Mouse (Mus musculus) forebrain, embryonic 14.5 days (tissue): ENCODE measurements around the gene Ptprd. TPM values are rescaled to one million over a fixed set of nuclear protein-coding genes. Genes with fewer than 3 reads are reported as not detected.

Experiments
- ATAC-seq: fragments of 200-750 bp; cut with Nextera tagmentation; 2 replicates; pipeline ENCODE4 v1.8.0; 2017; ENCODE audit warnings: mild to moderate bottlenecking, moderate library complexity
- DNase-seq: peaks from one replicate; pipeline ENCODE4 v3.0.0-alpha.2; 2015; ENCODE audit warnings: low spot score
- H3K27ac ChIP-seq: fragments of 300-500 bp; sonication (generic); 2 replicates; pipeline ENCODE4 v1.5.1; 2014; ENCODE audit warnings: low read depth, mild to moderate bottlenecking, control low read depth, low read length, moderate library complexity
- H3K27me3 ChIP-seq: fragments of 300-500 bp; sonication (generic); replicated peaks from 2 replicates; pipeline ENCODE4 v1.6.1; 2014; ENCODE audit warnings: low read length, control low read depth, mixed read lengths; ENCODE audit not compliant: control insufficient read depth, insufficient read depth
- H3K36me3 ChIP-seq: fragments of 300-500 bp; sonication (generic); 2 replicates; pipeline ENCODE4 v1.6.1; 2014; ENCODE audit warnings: low read length, control low read depth; ENCODE audit not compliant: control insufficient read depth, insufficient read depth
- H3K4me1 ChIP-seq: fragments of 300-500 bp; sonication (generic); 2 replicates; pipeline ENCODE4 v1.6.1; 2014; ENCODE audit warnings: antibody characterized with exemption, low read length, control low read depth; ENCODE audit not compliant: control insufficient read depth, insufficient read depth
- H3K4me2 ChIP-seq: fragments of 300-500 bp; sonication (generic); 2 replicates; pipeline ENCODE4 v1.6.1; 2014; ENCODE audit warnings: mild to moderate bottlenecking, control low read depth, low read length
- H3K4me3 ChIP-seq: fragments of 300-500 bp; sonication (generic); 2 replicates; pipeline ENCODE4 v1.5.1; 2014; ENCODE audit warnings: low read depth, low read length, control low read depth
- H3K9ac ChIP-seq: fragments of 300-500 bp; sonication (generic); 2 replicates; pipeline ENCODE4 v1.6.1; 2014; ENCODE audit warnings: mild to moderate bottlenecking, low read length, control low read depth, moderate library complexity
- H3K9me3 ChIP-seq: fragments of 300-500 bp; sonication (generic); replicated peaks from 2 replicates; pipeline ENCODE4 v1.6.1; 2016; ENCODE audit warnings: low read length, control low read depth, mixed read lengths; ENCODE audit not compliant: control insufficient read depth
- WGBS: fragments of 180-500 bp; shearing (Covaris S2); extraction: QIAGEN DNeasy Blood & Tissue Kit; methylation state at CpG from one replicate; pipeline ENCODE4 v1.1.7; 2014; 5-methylcytosine and 5-hydroxymethylcytosine counted together
- polyA plus RNA-seq: library from polyadenylated mRNA; unstranded; fragments of >200 nt; fragmentation: Nextera tagmentation; extraction: Ambion mirVana; gene quantifications from 2 replicates; pipeline ENCODE4 v1.2.1, GENCODE M21; 2014

Ptprd gene
- polyA plus RNA-seq, 1 experiment from 2014 or later = 43.3 TPM

- H3K4me2 ChIP-seq = no peak overlapping the region
- H3K4me1 ChIP-seq = no peaks in the 10 kb centered on the region
- H3K9ac ChIP-seq = no peak overlapping the region
- H3K27ac ChIP-seq = no peak overlapping the region
- DNase-seq (no peak), ATAC-seq (no peak)
- no peaks in the 10 kb centered on the region for H3K36me3 ChIP-seq
- WGBS = 87% methylated on average over 2 of the region's 2 CpGs
- no peaks in the 10 kb centered on the region for H3K9me3 ChIP-seq
- H3K4me3 ChIP-seq = no peak overlapping the region
- no peaks in the 10 kb centered on the region for H3K27me3 ChIP-seq
Observed at GRCm38 (mm10) chr4:77664761-77665160, 547.0 kb downstream of the Ptprd start.

GRCm38 (mm10) chr4:77662309-77662708 lies 549.5 kb downstream of the Ptprd start:
- WGBS = 86% methylated on average over 1 of the region's 1 CpGs
- DNase-seq = no peak

GRCm38 (mm10) chr4:77655669-77656068 lies 556.1 kb downstream of the Ptprd start:
- no peak overlapping the region for H3K4me2 ChIP-seq
- no peaks in the 10 kb centered on the region for H3K27me3 ChIP-seq
- no peak overlapping the region for H3K9ac ChIP-seq
- DNase-seq (peak; percentile 60), ATAC-seq (no peak)
- no peaks in the 10 kb centered on the region for H3K36me3 ChIP-seq
- WGBS = 61% methylated on average over 1 of the region's 1 CpGs
- no peaks in the 10 kb centered on the region for H3K9me3 ChIP-seq
- H3K4me3 ChIP-seq = no peak overlapping the region
- no peak overlapping the region for H3K27ac ChIP-seq
- H3K4me1 ChIP-seq = no peaks in the 10 kb centered on the region

More at GRCm38 (mm10) chr4:77662309-77662708, 549.5 kb downstream of the Ptprd start:
- Histone ChIP-seq H3K9ac (no peak overlapping the region), H3K4me3 (no peak overlapping the region), H3K4me1 (no peaks in the 10 kb centered on the region), H3K27me3 (no peaks in the 10 kb centered on the region), H3K27ac (no peak overlapping the region), H3K36me3 (no peaks in the 10 kb centered on the region), H3K4me2 (no peak overlapping the region), H3K9me3 (no peaks in the 10 kb centered on the region)
- no peak for ATAC-seq

GRCm38 (mm10) chr4:77649615-77650325 lies 562.0 kb downstream of the Ptprd start:
- Histone ChIP-seq H3K9ac (no peak overlapping the region), H3K4me3 (no peak overlapping the region), H3K4me2 (no peak overlapping the region), H3K4me1 (no peaks in the 10 kb centered on the region), H3K9me3 (no peaks in the 10 kb centered on the region), H3K27me3 (no peaks in the 10 kb centered on the region), H3K36me3 (no peaks in the 10 kb centered on the region), H3K27ac (no peak overlapping the region)
- DNase-seq = no peak
- WGBS = 84% methylated on average over 3 of the region's 3 CpGs
- no peak for ATAC-seq

GRCm38 (mm10) chr4:77648911-77649310 lies 562.9 kb downstream of the Ptprd start:
- Histone ChIP-seq H3K36me3 (no peaks in the 10 kb centered on the region), H3K4me3 (no peak overlapping the region), H3K27me3 (no peaks in the 10 kb centered on the region), H3K9ac (no peak overlapping the region), H3K4me1 (no peaks in the 10 kb centered on the region), H3K27ac (no peak overlapping the region), H3K4me2 (no peak overlapping the region), H3K9me3 (no peaks in the 10 kb centered on the region)
- WGBS = 91% methylated on average over 2 of the region's 2 CpGs
- no peak for DNase-seq
- ATAC-seq = no peak

- WGBS = 83% methylated on average over 5 of the region's 5 CpGs
Observed at GRCm38 (mm10) chr4:77647451-77648137, 564.2 kb downstream of the Ptprd start.

GRCm38 (mm10) chr4:77644435-77644834 lies 567.3 kb downstream of the Ptprd start:
- Histone ChIP-seq H3K4me1 (no peaks in the 10 kb centered on the region), H3K4me2 (no peak overlapping the region), H3K9me3 (no peaks in the 10 kb centered on the region), H3K36me3 (no peaks in the 10 kb centered on the region), H3K27me3 (no peaks in the 10 kb centered on the region), H3K9ac (no peak overlapping the region), H3K27ac (no peak overlapping the region), H3K4me3 (no peak overlapping the region)
- DNase-seq (no peak), ATAC-seq (no peak)

More at GRCm38 (mm10) chr4:77647451-77648137, 564.2 kb downstream of the Ptprd start:
- H3K4me2 ChIP-seq = no peak overlapping the region
- H3K36me3 ChIP-seq = no peaks in the 10 kb centered on the region
- no peak overlapping the region for H3K27ac ChIP-seq
- no peaks in the 10 kb centered on the region for H3K27me3 ChIP-seq
- H3K9ac ChIP-seq = no peak overlapping the region
- no peaks in the 10 kb centered on the region for H3K4me1 ChIP-seq
- H3K9me3 ChIP-seq = no peaks in the 10 kb centered on the region
- ATAC-seq (no peak), DNase-seq (no peak)
- H3K4me3 ChIP-seq = no peak overlapping the region

GRCm38 (mm10) chr4:77640022-77640421 lies 571.7 kb downstream of the Ptprd start:
- Histone ChIP-seq H3K9me3 (no peaks in the 10 kb centered on the region), H3K9ac (no peak overlapping the region), H3K27me3 (no peaks in the 10 kb centered on the region), H3K4me1 (no peaks in the 10 kb centered on the region), H3K4me2 (no peak overlapping the region), H3K4me3 (no peak overlapping the region), H3K27ac (no peak overlapping the region), H3K36me3 (no peaks in the 10 kb centered on the region)
- ATAC-seq (no peak), DNase-seq (no peak)
- 84% methylated on average over 7 of the region's 7 CpGs for WGBS

GRCm38 (mm10) chr4:77613129-77613528 lies 598.6 kb downstream of the Ptprd start:
- 98% methylated on average over 1 of the region's 1 CpGs for WGBS
- Histone ChIP-seq H3K4me2 (no peak overlapping the region), H3K4me3 (no peak overlapping the region), H3K4me1 (no peaks in the 10 kb centered on the region), H3K27ac (no peak overlapping the region), H3K36me3 (no peaks in the 10 kb centered on the region), H3K27me3 (no peaks in the 10 kb centered on the region), H3K9ac (no peak overlapping the region), H3K9me3 (no peaks in the 10 kb centered on the region)
- ATAC-seq (no peak), DNase-seq (no peak)
